Mouse (Mus musculus) neural tube, embryonic 11.5 days (tissue): Measurements from ENCODE around the gene Gmpr. TPM values are rescaled to one million over a fixed set of nuclear protein-coding genes. Genes with fewer than 3 reads are reported as not detected.

Source experiments
- ATAC-seq: fragments of 200-750 bp; cut with Nextera tagmentation; 2 replicates; pipeline ENCODE4 v1.8.0; 2017; ENCODE audit warnings: moderate number of reproducible peaks, mild to moderate bottlenecking, moderate TSS enrichment, moderate library complexity; ENCODE audit not compliant: insufficient read depth, low FRiP score, low TSS enrichment
- DNase-seq: peaks from one replicate; pipeline ENCODE4 v3.0.0-alpha.2; 2015; ENCODE audit warnings: low spot score
- H3K27ac ChIP-seq: fragments of 300-500 bp; sonication (generic); 2 replicates; pipeline ENCODE4 v1.5.1; 2014; ENCODE audit warnings: low read depth, mild to moderate bottlenecking, low read length
- H3K27me3 ChIP-seq: fragments of 300-500 bp; sonication (generic); 2 replicates; pipeline ENCODE4 v1.6.1; 2014; ENCODE audit warnings: mild to moderate bottlenecking, low read length, mixed read lengths; ENCODE audit not compliant: control insufficient read depth, insufficient read depth
- H3K36me3 ChIP-seq: fragments of 300-500 bp; sonication (generic); 2 replicates; pipeline ENCODE4 v1.6.1; 2014; ENCODE audit warnings: mild to moderate bottlenecking, low read length, moderate library complexity, mixed read lengths; ENCODE audit not compliant: control insufficient read depth, insufficient read depth
- H3K4me1 ChIP-seq: fragments of 300-500 bp; sonication (generic); 2 replicates; pipeline ENCODE4 v1.6.1; 2014; ENCODE audit warnings: low read length, mixed read lengths; ENCODE audit not compliant: control insufficient read depth, insufficient read depth
- H3K4me2 ChIP-seq: fragments of 300-500 bp; sonication (generic); 2 replicates; pipeline ENCODE4 v1.6.1; 2014; ENCODE audit warnings: low read depth, mild to moderate bottlenecking, moderate library complexity
- H3K4me3 ChIP-seq: fragments of 300-500 bp; sonication (generic); 2 replicates; pipeline ENCODE4 v1.5.1; 2014; ENCODE audit warnings: low read depth, low read length
- H3K9ac ChIP-seq: fragments of 300-500 bp; sonication (generic); 2 replicates; pipeline ENCODE4 v1.6.1; 2014; ENCODE audit warnings: mild to moderate bottlenecking, low read length
- H3K9me3 ChIP-seq: fragments of 300-500 bp; sonication (generic); 2 replicates; pipeline ENCODE4 v1.6.1; 2016; ENCODE audit warnings: low read length; ENCODE audit not compliant: control insufficient read depth
- WGBS: fragments of 180-500 bp; shearing (Covaris S2); extraction: QIAGEN DNeasy Blood & Tissue Kit; methylation state at CpG from one replicate; pipeline ENCODE4 v1.1.7; 2014; 5-methylcytosine and 5-hydroxymethylcytosine counted together
- polyA plus RNA-seq: library from polyadenylated mRNA; unstranded; fragments of >200 nt; fragmentation: Nextera tagmentation; extraction: Ambion mirVana; gene quantifications from 2 replicates; pipeline ENCODE4 v1.2.1, GENCODE M21; 2014

Gmpr gene
- polyA plus RNA-seq, 1 experiment from 2014 or later: 29.1 TPM

GRCm38 (mm10) chr13:45545974-45546373 lies 38.7 kb downstream of the Gmpr start:
- H3K36me3 ChIP-seq: no peaks in the 10 kb centered on the region
- no peak overlapping the region for H3K27ac ChIP-seq

GRCm38 (mm10) chr13:45546946-45547345 lies 39.7 kb downstream of the Gmpr start:
- no peak for DNase-seq
- Histone ChIP-seq H3K36me3 (no peaks in the 10 kb centered on the region), H3K4me2 (no peak overlapping the region), H3K4me1 (no peaks in the 10 kb centered on the region), H3K27ac (no peak overlapping the region), H3K9ac (no peak overlapping the region), H3K9me3 (no peaks in the 10 kb centered on the region), H3K4me3 (no peak overlapping the region), H3K27me3 (no peaks in the 10 kb centered on the region)
- ATAC-seq: no peak
- 83% methylated on average over 4 of the region's 4 CpGs for WGBS

More at GRCm38 (mm10) chr13:45545974-45546373, 38.7 kb downstream of the Gmpr start:
- H3K4me1 ChIP-seq: no peaks in the 10 kb centered on the region
- H3K9ac ChIP-seq: no peak overlapping the region
- no peak for DNase-seq
- no peak overlapping the region for H3K4me3 ChIP-seq
- H3K4me2 ChIP-seq: no peak overlapping the region
- no peaks in the 10 kb centered on the region for H3K9me3 ChIP-seq
- no peaks in the 10 kb centered on the region for H3K27me3 ChIP-seq
- ATAC-seq: no peak
- 90% methylated on average over 13 of the region's 13 CpGs for WGBS

- H3K4me3 ChIP-seq: no peak overlapping the region
- no peaks in the 10 kb centered on the region for H3K4me1 ChIP-seq
- H3K9me3 ChIP-seq: no peaks in the 10 kb centered on the region
- H3K27me3 ChIP-seq: no peaks in the 10 kb centered on the region
- H3K27ac ChIP-seq: no peak overlapping the region
- DNase-seq (no peak), ATAC-seq (no peak)
- no peak overlapping the region for H3K4me2 ChIP-seq
- WGBS: 75% methylated on average over 5 of the region's 5 CpGs
- H3K36me3 ChIP-seq: no peaks in the 10 kb centered on the region
- H3K9ac ChIP-seq: no peak overlapping the region
Observed at GRCm38 (mm10) chr13:45547549-45547948, 40.3 kb downstream of the Gmpr start.

DNA sequence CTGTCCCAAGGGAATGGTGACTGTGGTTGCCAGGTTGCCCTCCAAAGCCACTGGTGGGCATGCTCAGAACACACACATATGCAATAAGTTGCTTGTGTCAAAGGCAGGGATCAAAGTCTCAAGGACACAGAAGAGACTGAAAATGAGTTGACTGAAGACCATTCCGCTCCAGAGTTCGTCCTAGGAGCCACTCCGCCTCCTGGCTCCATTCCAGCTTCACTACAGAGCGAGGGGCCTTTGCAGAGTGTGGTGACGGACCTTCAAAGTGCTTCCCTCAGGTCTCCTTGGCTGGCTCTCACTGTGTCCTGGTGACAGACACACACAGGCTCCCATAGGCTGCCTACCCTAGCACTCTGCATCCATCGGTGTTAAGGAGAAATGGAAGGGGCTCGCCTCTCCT lies 46.4 kb downstream of the Gmpr start:
- H3K4me3 ChIP-seq: no peak overlapping the region
- no peaks in the 10 kb centered on the region for H3K36me3 ChIP-seq
- H3K27ac ChIP-seq: no peak overlapping the region
- no peaks in the 10 kb centered on the region for H3K4me1 ChIP-seq
- WGBS: 84% methylated on average over 7 of the region's 7 CpGs
- ATAC-seq (no peak), DNase-seq (no peak)
- H3K4me2 ChIP-seq: no peak overlapping the region
- no peak overlapping the region for H3K9ac ChIP-seq
- no peaks in the 10 kb centered on the region for H3K27me3 ChIP-seq
- no peaks in the 10 kb centered on the region for H3K9me3 ChIP-seq

- no peak for DNase-seq
- Histone ChIP-seq H3K9me3 (no peaks in the 10 kb centered on the region), H3K9ac (no peak overlapping the region), H3K27ac (no peak overlapping the region), H3K36me3 (no peaks in the 10 kb centered on the region), H3K4me3 (no peak overlapping the region), H3K27me3 (no peaks in the 10 kb centered on the region), H3K4me1 (no peaks in the 10 kb centered on the region), H3K4me2 (no peak overlapping the region)
- no peak for ATAC-seq
- WGBS: 64% methylated on average over 4 of the region's 4 CpGs
Observed at GRCm38 (mm10) chr13:45558367-45558766, 51.1 kb downstream of the Gmpr start.

DNA sequence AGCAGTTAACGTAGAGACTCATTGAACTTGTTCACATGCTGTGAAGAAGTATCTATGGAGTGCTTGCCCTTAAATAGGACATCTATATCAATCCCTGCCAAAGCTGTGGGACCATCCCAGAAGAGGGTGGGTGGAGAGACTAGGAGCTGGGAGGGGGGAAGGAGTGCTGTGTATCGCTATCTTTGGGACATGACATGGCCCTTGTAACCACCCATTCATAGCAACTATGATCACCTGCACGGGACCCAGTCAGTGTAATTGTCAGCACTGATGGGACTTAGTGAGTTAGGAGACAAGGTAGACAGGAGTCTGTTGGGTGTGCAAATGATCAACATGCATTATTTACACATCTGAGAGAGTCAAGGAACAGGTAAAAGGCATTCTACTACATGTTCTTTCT lies 52.0 kb downstream of the Gmpr start:
- no peak for DNase-seq
- Histone ChIP-seq H3K36me3 (no peaks in the 10 kb centered on the region), H3K27ac (no peak overlapping the region), H3K27me3 (no peaks in the 10 kb centered on the region), H3K4me2 (no peak overlapping the region), H3K4me1 (no peaks in the 10 kb centered on the region), H3K4me3 (no peak overlapping the region), H3K9me3 (no peaks in the 10 kb centered on the region), H3K9ac (no peak overlapping the region)
- ATAC-seq: no peak
- WGBS: 89% methylated on average over 3 of the region's 3 CpGs

- no peak overlapping the region for H3K4me2 ChIP-seq
- H3K27me3 ChIP-seq: no peaks in the 10 kb centered on the region
- H3K27ac ChIP-seq: no peak overlapping the region
- H3K36me3 ChIP-seq: no peaks in the 10 kb centered on the region
- no peaks in the 10 kb centered on the region for H3K4me1 ChIP-seq
- no peak overlapping the region for H3K4me3 ChIP-seq
- no peaks in the 10 kb centered on the region for H3K9me3 ChIP-seq
- ATAC-seq: no peak
- 75% methylated on average over 7 of the region's 7 CpGs for whole genome bisulfite sequencing
- no peak overlapping the region for H3K9ac ChIP-seq
- DNase-seq: peak; percentile 42
Observed at GRCm38 (mm10) chr13:45560543-45560942, 53.3 kb downstream of the Gmpr start.

DNA sequence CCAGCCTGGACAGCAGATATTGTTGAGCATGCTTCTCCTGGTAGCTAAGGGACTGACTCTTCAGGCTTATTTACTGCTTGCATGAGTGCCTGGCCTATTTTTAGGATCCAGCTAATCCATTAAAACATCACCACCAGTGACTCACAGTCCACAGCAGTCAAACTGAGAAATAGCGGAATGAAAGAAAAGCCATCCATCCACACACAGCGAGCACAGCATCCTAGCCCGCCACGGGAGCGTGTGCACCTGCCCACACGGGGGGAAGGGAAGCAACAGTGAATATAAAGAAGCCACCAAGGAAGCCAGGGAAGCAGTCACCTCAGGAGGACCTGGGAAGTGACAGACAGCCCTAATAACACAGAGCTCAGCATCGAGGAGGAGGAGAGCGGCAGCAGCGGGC lies 54.8 kb downstream of the Gmpr start:
- no peaks in the 10 kb centered on the region for H3K27me3 ChIP-seq
- no peak overlapping the region for H3K4me2 ChIP-seq
- H3K4me1 ChIP-seq: no peaks in the 10 kb centered on the region
- no peak for ATAC-seq
- H3K27ac ChIP-seq: no peak overlapping the region
- no peak overlapping the region for H3K4me3 ChIP-seq
- H3K36me3 ChIP-seq: no peaks in the 10 kb centered on the region
- H3K9ac ChIP-seq: no peak overlapping the region
- no peak for DNase-seq
- WGBS: 83% methylated on average over 9 of the region's 9 CpGs
- no peaks in the 10 kb centered on the region for H3K9me3 ChIP-seq

DNA sequence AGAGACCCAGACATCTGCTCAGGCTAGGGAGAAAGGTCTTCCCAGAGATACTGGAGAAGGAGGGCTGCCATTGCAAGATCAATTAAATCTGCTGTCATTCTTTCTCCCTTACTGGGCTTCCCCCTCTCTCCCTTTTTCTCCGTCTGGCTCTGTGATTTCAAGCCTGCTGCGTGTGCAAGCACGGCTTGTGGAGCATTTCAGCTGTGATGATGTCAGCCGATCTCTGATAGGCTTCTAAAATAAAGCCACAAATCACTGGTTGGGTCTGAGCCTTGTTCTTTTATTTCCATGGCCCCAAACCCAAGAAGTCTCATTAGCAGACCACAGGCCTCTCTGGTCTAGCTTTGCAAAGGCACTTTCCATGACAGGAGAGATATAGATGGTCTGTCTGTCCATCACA lies 57.7 kb downstream of the Gmpr start:
- Histone ChIP-seq H3K27me3 (no peaks in the 10 kb centered on the region), H3K4me2 (no peak overlapping the region), H3K4me3 (no peak overlapping the region), H3K27ac (no peak overlapping the region), H3K4me1 (no peaks in the 10 kb centered on the region), H3K36me3 (no peaks in the 10 kb centered on the region), H3K9me3 (no peaks in the 10 kb centered on the region), H3K9ac (no peak overlapping the region)
- ATAC-seq (no peak), DNase-seq (no peak)
- WGBS: 61% methylated on average over 4 of the region's 4 CpGs
